Mouse (Mus musculus): Measurements from ENCODE around the gene 2010111I01Rik.

Gene 2010111I01Rik

DNA sequence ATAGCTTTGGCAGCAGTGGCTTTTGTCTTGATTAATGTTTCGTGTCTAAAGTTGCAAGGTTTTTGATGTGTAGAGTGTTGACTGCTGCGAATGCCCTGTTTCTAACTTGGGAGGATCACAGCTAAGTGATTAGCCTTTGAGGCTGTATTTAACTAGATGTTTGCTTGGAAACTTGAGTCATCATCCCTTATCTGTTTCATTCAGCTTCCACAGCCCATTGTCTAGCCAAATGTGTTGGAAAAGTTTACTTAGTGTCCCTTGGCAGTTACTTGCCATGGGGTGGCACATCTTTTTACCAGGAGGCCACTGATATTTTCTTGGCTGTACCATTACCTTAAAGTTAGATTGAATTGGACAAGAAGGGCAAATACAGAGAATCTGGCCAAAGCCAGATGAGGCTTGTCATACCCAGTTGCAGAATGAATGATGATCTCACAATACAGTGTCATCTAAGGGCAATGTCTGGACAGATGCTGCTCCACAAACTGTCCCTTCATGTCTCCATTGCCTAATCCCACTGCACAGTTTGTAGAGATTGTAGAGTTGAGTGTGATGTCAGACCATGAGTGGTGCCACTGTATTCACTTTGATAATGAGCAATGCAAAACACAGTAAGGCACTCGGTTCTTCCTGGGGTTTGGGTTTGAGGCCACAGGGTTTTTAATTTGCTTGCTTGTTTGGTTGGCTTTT is 152.9 kb downstream of the 2010111I01Rik start:
- DNase-seq, result no peak

DNA sequence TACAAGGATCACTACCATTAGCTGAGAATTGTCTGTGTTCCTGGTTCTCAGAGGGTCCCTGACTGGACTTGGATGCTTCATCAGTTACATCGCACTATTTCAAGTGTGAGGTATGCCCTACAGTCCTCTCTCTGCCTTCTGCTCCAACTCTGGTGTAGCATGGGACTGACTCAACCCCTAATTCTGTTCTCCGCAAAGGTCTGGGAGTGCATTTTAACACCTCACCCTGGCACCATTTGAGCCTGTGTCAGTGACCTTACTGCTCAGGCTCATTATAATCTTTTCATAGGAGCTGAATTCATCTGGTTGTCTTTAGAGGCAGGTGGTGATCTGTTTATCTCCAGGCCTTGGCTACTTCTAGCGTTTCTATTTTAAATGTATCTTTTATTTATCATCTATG is 154.0 kb downstream of the 2010111I01Rik start:
- no peak for DNase-seq

DNA sequence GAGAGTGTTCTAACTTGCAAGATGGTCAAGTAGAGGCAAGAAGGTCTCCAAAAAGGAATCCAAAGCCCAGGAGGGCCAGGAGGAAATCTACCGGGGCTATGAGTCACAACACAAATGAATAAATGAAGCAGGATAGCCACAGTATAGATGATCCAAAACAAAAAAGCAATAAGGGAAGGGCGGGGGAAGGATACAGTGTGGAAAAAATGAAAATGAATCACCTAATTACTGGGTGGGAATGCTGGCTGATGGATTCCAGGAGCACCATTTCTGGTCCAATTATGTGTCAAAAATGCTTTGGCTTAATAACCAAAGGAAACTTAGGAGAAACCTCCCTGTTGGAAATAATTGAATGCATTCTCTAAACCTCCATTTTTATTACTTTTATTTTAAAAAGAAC is 155.6 kb downstream of the 2010111I01Rik start:
- DNase-seq, result no peak

DNA sequence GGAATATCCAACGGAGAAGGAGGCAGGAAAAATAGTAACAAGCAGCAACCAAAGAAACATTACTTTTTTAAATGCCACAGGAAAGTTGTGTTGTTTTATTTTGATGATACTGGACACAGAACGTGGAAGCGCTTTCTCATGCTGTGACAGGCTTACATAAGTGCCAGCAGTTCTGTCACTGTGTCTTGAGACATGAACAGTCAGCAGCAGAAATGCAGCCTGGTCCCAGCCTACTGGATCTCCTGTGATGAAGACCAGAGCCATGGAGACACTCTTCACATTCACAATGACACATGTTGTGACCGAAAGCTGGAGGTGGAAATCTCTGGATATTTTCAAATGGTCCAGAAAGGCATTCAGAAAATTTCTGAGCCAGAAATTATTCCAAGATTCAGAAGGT is 157.1 kb downstream of the 2010111I01Rik start:
- no peak for DNase-seq

GRCm38 (mm10) chr13:63126206-63126605 is 161.5 kb downstream of the 2010111I01Rik start:
- no peak for DNase-seq

DNA sequence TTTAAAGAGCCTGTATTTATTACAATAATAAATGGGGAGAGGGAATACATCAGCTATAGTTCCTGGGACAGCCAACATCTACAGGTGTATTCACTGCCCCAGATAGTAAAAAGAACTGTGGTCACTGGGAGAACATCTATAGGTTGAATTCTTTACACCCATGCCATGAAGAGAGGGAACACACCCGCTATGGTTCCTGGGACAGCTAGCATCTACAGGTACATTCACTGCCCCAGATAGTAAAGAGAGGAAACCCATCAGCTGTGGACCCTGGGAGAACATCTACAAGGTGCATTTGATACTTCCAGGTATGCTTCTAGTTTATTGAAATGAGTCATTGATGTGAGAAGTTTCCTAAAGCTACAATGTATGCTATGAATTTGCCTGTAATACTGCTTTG is 162.8 kb downstream of the 2010111I01Rik start:
- DNase-seq, result no peak

DNA sequence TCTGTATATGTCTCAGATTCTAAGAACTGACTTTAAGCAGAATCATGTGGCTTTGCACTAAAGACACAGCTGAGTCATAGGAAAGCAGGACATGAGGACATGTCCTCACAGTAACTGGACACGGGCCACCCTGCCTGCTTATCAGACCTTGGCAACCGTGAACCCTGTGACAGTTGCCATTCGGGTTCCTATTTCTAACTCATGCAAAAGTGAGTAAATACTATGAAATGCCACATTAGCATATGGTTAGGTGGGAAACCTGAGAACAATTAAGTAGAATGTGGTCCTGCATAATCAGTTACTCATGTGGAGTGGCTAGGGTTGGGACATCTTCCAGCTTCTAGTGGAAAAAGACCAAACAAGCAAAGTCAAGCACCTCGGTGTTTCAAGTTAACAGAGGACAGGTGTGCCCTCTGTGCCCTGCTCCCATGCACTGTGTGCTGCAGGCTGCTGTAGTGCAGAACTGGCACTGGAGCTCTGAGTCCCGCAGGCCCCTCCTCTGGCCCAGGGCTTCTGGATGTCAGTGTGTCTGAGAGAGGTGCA is 170.3 kb downstream of the 2010111I01Rik start:
- DNase-seq, result no peak

DNA sequence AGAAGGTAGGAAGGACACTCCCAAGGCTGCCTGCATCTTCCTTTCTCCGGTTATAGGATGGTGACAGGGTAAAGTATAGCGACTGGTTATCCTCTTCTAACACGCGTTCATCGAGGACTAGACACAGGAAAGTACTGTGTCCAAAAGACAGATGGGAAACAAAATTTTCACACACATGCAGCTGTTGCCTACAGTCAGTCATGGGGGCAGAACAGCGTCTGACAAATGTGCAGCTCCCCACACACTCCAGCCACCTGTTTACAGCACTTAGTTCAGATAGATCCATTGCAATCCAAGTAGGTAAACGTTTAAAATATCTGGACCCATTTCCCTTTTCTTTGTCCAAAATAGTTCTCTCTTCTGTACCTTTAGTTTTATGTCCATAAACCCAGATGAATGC is 171.3 kb downstream of the 2010111I01Rik start:
- no peak for DNase-seq

- no peak for DNase-seq
These were observed 172.1 kb downstream of the 2010111I01Rik start for GRCm38 (mm10) chr13:63136775-63137174.

DNA sequence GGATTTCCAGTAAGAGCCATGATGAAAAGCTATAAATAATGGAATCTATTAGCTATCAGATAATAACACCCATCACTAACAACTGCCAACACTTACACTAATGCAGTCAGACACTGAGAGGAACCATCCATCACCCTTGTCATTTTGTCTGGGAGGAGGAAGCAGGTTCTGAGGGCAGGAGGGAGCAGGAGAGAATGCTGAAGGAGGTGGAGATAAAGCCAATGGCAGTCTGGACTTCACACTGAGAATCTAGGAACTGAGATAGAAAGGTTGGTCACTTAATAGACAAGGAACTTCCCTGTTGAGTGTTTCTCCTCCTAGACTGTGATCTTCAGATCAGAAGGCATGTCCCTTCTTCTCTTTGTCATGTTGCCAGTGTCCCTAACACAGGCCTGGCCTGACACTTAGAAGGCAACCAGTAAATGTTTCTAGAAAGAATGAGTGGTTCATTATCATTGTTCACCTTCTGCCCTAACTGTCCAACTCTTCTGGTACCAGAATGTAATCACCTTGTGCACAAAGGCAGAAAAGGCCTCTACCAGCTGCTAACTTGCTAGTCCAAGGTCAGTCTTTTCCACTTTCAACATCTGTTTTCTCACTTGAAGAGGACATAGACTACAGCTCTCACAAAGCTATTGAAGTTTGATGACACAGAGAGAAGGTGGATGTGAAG is 173.8 kb downstream of the 2010111I01Rik start:
- DNase-seq, result no peak

- DNase-seq, result no peak
These were observed 175.0 kb downstream of the 2010111I01Rik start for GRCm38 (mm10) chr13:63139463-63140226.

- no peak for DNase-seq
These were observed 176.1 kb downstream of the 2010111I01Rik start for GRCm38 (mm10) chr13:63140784-63141183.

- no peak for DNase-seq
These were observed 176.6 kb downstream of the 2010111I01Rik start for GRCm38 (mm10) chr13:63141275-63141674.

- peak; percentile 27 for DNase-seq
These were observed 182.0 kb downstream of the 2010111I01Rik start for GRCm38 (mm10) chr13:63146604-63147188.

DNA sequence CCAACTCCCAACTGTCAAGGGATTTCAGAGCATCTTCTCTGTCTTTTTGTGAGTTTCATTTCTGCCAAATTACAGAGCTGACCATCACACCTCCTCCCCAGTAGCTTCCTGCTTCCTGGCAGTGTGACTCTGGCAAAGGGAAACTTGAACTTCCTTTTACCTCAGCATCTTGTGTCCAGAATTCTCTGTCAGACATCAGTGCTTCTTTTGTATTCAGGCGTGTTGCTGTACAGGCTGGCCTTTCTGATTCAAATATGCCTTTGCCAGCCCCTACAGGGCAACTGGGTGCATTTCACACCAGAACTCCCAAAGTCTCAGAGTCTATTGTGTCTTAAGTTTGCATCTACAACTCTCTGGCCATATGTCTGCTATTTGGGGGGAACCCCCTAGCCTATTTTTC is 183.5 kb downstream of the 2010111I01Rik start:
- DNase-seq, result no peak

DNA sequence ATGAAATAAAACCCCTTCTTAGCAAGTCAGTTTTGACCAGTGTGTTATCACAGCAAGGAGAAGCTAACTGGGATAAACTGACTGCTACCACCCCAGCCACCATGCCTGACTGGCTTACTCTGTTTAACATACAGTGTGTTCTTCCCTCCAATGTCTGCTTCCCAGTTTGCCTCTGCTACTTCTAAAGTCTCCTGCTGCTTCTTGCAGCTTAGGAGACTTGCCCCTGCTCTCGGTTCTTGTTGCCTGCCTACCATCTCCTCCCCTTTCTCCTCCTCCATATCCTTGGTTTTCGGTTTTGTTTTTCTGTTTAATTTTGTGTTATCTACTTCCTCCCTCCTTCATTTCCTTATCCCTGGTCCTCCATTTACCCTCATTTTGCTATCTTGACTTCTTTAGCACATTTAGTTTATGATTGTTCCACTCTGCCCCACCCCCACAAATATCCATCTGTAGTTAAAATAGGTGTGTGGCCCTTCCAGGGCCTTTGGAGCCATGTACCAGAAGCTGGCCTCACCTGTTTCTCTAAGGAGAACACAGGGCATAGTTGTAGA is 185.9 kb downstream of the 2010111I01Rik start:
- no peak for DNase-seq

DNA sequence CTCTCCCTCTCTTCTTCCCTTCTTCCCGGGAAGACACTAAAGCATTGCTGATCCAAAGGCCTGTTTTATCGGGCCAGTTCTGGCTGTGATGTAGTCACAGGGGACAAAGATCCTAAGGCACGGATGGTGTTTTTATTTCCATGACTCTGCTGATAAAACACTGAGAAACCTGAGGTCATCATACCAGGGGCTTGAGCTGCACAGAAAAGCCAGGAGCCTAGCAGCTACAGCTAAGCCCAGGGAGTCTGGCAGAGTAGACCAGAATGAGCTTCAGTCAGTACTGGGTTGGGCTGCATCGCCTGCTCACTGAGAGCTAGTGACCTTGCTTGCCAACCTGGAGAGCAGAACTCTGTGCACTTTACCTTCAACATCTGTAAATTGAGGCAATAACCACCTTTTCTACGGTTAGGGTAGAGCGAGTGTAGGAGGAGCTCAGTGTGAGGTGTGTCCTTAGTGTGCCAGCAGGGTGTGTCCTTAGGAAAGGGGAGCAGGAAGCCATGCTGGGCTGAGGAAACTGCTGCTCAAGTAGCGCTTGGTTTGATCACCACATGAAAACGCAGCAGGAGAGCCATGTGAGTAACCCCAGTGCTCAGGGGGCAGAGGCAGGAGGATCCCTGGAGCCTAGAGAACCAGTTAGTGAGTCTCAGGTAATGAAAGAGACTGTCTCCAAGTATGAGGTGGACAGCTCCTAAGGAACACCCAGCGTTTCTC is 186.5 kb downstream of the 2010111I01Rik start:
- DNase-seq, result no peak

DNA sequence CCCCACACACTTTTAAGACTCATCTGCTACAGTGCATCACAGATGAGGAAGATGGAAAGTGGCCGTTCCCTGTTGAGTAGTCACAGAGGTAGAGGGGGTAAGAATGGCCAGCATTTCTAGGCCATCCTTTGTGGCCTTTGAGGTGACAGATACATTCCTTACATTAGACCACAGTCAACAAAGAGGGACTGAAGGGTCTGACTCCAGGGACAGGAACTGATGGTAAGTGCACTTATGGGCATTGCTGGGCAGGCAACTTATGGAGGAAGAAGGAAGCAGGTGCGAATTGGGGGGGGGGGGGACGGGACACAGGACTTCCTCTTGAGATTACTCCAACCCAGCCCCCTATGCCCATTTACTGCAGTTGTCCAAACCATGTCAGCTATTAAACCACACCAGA is 187.8 kb downstream of the 2010111I01Rik start:
- no peak for DNase-seq

DNA sequence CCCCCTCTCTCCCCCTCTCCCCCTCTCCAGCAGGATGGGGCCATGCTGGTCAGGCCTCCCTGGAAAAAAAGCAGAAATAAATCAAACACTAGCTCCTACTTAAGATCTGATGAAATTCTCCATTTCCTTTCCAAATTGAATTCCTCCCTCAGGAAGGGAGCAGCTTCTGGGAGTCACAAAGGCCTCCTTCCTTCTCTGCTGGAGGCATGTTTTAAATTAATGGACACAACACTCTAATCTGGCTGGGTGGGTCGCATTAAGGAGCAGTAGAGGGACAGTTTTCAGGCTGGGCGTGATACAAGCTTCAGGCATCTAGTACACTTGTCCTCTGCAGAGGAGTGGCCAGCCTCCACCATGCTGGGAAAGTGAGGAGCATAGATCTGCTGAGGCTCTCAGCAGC is 188.7 kb downstream of the 2010111I01Rik start:
- no peak for DNase-seq

- DNase-seq, result no peak
These were observed 190.3 kb downstream of the 2010111I01Rik start for GRCm38 (mm10) chr13:63154851-63155571.

- no peak for DNase-seq
These were observed 191.6 kb downstream of the 2010111I01Rik start for GRCm38 (mm10) chr13:63156264-63156663.
